Mouse (Mus musculus) midbrain, postnatal 0 days (tissue): ENCODE measurements around the gene Rad9b. TPM values are rescaled to one million over a fixed set of nuclear protein-coding genes. Genes with fewer than 3 reads are reported as not detected.

Experiments used
- ATAC-seq: fragments of 200-750 bp; cut with Nextera tagmentation; 2 replicates; pipeline ENCODE4 v1.8.0; 2017; ENCODE audit warnings: moderate number of reproducible peaks, mild to moderate bottlenecking, moderate TSS enrichment, moderate library complexity; ENCODE audit not compliant: low FRiP score
- DNase-seq: peaks from one replicate; pipeline ENCODE4 v3.0.0-alpha.2; 2015; ENCODE audit warnings: low spot score
- H3K27ac ChIP-seq: fragments of 300-500 bp; sonication (generic); 2 replicates; pipeline ENCODE4 v1.5.1; 2014; ENCODE audit warnings: low read depth, mild to moderate bottlenecking, low read length, mixed read lengths
- H3K27me3 ChIP-seq: fragments of 300-500 bp; sonication (generic); 2 replicates; pipeline ENCODE4 v1.6.1; 2014; ENCODE audit warnings: low read length, control low read depth, mixed read lengths; ENCODE audit not compliant: insufficient read depth
- H3K36me3 ChIP-seq: fragments of 300-500 bp; sonication (generic); 2 replicates; pipeline ENCODE4 v1.6.1; 2014; ENCODE audit warnings: low read length, control low read depth, mixed read lengths; ENCODE audit not compliant: insufficient read depth
- H3K4me1 ChIP-seq: fragments of 300-500 bp; sonication (generic); 2 replicates; pipeline ENCODE4 v1.6.1; 2014; ENCODE audit warnings: mild to moderate bottlenecking, control low read depth, antibody characterized with exemption, low read length, mixed read lengths; ENCODE audit not compliant: insufficient read depth
- H3K4me2 ChIP-seq: fragments of 300-500 bp; sonication (generic); 2 replicates; pipeline ENCODE4 v1.6.1; 2014; ENCODE audit warnings: low read depth, mild to moderate bottlenecking, low read length, mixed read lengths; ENCODE audit not compliant: poor library complexity, severe bottlenecking
- H3K4me3 ChIP-seq: fragments of 300-500 bp; sonication (generic); 2 replicates; pipeline ENCODE4 v1.5.1; 2014; ENCODE audit warnings: low read depth, mild to moderate bottlenecking, low read length, moderate library complexity
- H3K9ac ChIP-seq: fragments of 300-500 bp; sonication (generic); replicated peaks from 2 replicates; pipeline ENCODE4 v1.6.1; 2014; ENCODE audit warnings: mild to moderate bottlenecking, low read length, moderate library complexity, mixed read lengths; ENCODE audit not compliant: poor library complexity, severe bottlenecking
- H3K9me3 ChIP-seq: fragments of 300-500 bp; sonication (generic); 2 replicates; pipeline ENCODE4 v1.6.1; 2016; ENCODE audit warnings: low read length, control low read depth
- CTCF ChIP-seq: IDR thresholded peaks from 2 replicates; pipeline ENCODE4 v1.5.1; 2016; ENCODE audit warnings: antibody characterized with exemption, mild to moderate bottlenecking
- WGBS: fragments of 180-500 bp; shearing (Covaris S2); extraction: QIAGEN DNeasy Blood & Tissue Kit; methylation state at CpG from one replicate; pipeline ENCODE4 v1.1.7; 2014; 5-methylcytosine and 5-hydroxymethylcytosine counted together
- polyA plus RNA-seq: library from polyadenylated mRNA; unstranded; fragments of >200 nt; fragmentation: Nextera tagmentation; extraction: Ambion mirVana; gene quantifications from 2 replicates; pipeline ENCODE4 v1.2.1, GENCODE M21; 2015
- total RNA-seq: library from RNA; depleted of rRNA; stranded (reverse); fragments of >200 nt; gene quantifications from 2 replicates; pipeline ENCODE4 v1.2.3, GENCODE M21; 2014

Rad9b gene
- total and polyA plus RNA-seq, 2 experiments from 2014 or later = 17.8 to 21.8 TPM

GRCm38 (mm10) chr5:122330269-122330668 lies 23.8 kb downstream of the Rad9b start:
- WGBS = 83% methylated on average over 4 of the region's 4 CpGs
- no peak for DNase-seq
- H3K27ac ChIP-seq = no peak overlapping the region
- peaks cover 11% of the 10 kb centered on the region; the same call in 1 of the 2 replicates for H3K36me3 ChIP-seq
- TF ChIP-seq CTCF = no peak
- no peak overlapping the region for H3K4me3 ChIP-seq
- H3K4me1 ChIP-seq = no peaks in the 10 kb centered on the region
- H3K9ac ChIP-seq = no peak overlapping the region
- H3K27me3 ChIP-seq = no peaks in the 10 kb centered on the region
- H3K9me3 ChIP-seq = no peaks in the 10 kb centered on the region
- ATAC-seq = no peak
- no peak overlapping the region for H3K4me2 ChIP-seq

GRCm38 (mm10) chr5:122327283-122327682 lies 26.8 kb downstream of the Rad9b start:
- Histone ChIP-seq H3K4me2 (no peak overlapping the region), H3K9ac (no peak overlapping the region), H3K27ac (no peak overlapping the region), H3K4me3 (no peak overlapping the region), H3K9me3 (no peaks in the 10 kb centered on the region), H3K4me1 (no peaks in the 10 kb centered on the region), H3K36me3 (peaks cover 24% of the 10 kb centered on the region), H3K27me3 (no peaks in the 10 kb centered on the region)
- TF ChIP-seq CTCF = no peak
- 93% methylated on average over 3 of the region's 3 CpGs for WGBS
- ATAC-seq (no peak), DNase-seq (no peak)

GRCm38 (mm10) chr5:122325477-122325876 lies 28.6 kb downstream of the Rad9b start:
- TF ChIP-seq CTCF = no peak
- Histone ChIP-seq H3K27ac (no peak overlapping the region), H3K4me2 (no peak overlapping the region), H3K36me3 (peaks cover 31% of the 10 kb centered on the region; the same call in 1 of the 2 replicates), H3K4me3 (no peak overlapping the region), H3K4me1 (no peaks in the 10 kb centered on the region), H3K27me3 (no peaks in the 10 kb centered on the region), H3K9me3 (no peaks in the 10 kb centered on the region), H3K9ac (no peak overlapping the region)
- no peak for DNase-seq
- ATAC-seq = no peak
- 86% methylated on average over 8 of the region's 8 CpGs for WGBS

- ATAC-seq (no peak), DNase-seq (peak; percentile 34)
- Histone ChIP-seq H3K27me3 (no peaks in the 10 kb centered on the region), H3K9ac (no peak overlapping the region), H3K4me2 (no peak overlapping the region), H3K9me3 (no peaks in the 10 kb centered on the region), H3K4me3 (no peak overlapping the region), H3K36me3 (peaks cover 31% of the 10 kb centered on the region; the same call in 1 of the 2 replicates), H3K27ac (no peak overlapping the region), H3K4me1 (no peaks in the 10 kb centered on the region)
- WGBS = 87% methylated on average over 23 of the region's 23 CpGs
- no peak for TF ChIP-seq CTCF
Measured at GRCm38 (mm10) chr5:122324608-122325431, 29.2 kb downstream of the Rad9b start.

GRCm38 (mm10) chr5:122323523-122323922 lies 30.5 kb downstream of the Rad9b start:
- DNase-seq = no peak

GRCm38 (mm10) chr5:122320205-122320781 lies 33.7 kb downstream of the Rad9b start:
- Histone ChIP-seq H3K36me3 (peaks cover 26% of the 10 kb centered on the region; the same call in 1 of the 2 replicates), H3K27me3 (no peaks in the 10 kb centered on the region), H3K9ac (no peak overlapping the region), H3K4me2 (no peak overlapping the region), H3K9me3 (no peaks in the 10 kb centered on the region), H3K4me3 (no peak overlapping the region), H3K27ac (no peak overlapping the region), H3K4me1 (no peaks in the 10 kb centered on the region)
- DNase-seq (no peak), ATAC-seq (no peak)
- 86% methylated on average over 12 of the region's 12 CpGs for WGBS
- TF ChIP-seq CTCF = no peak

More at GRCm38 (mm10) chr5:122323523-122323922, 30.5 kb downstream of the Rad9b start:
- TF ChIP-seq CTCF = no peak
- no peak overlapping the region for H3K27ac ChIP-seq
- H3K4me2 ChIP-seq = no peak overlapping the region
- ATAC-seq = no peak
- H3K4me3 ChIP-seq = no peak overlapping the region
- H3K4me1 ChIP-seq = no peaks in the 10 kb centered on the region
- 58% methylated on average over 8 of the region's 8 CpGs for WGBS
- H3K9ac ChIP-seq = no peak overlapping the region
- H3K36me3 ChIP-seq = peaks cover 31% of the 10 kb centered on the region; the same call in 1 of the 2 replicates
- no peaks in the 10 kb centered on the region for H3K9me3 ChIP-seq
- H3K27me3 ChIP-seq = no peaks in the 10 kb centered on the region
